Mouse (Mus musculus): ENCODE measurements around the gene Arhgap21. TPM values are rescaled to one million over a fixed set of nuclear protein-coding genes. Genes with fewer than 3 reads are reported as not detected.

Gene Arhgap21
- polyA plus RNA-seq, 1 experiment from 2014 or later, result 19.4 TPM

GRCm38 (mm10) chr2:20902981-20903645, 65.6 kb downstream of the Arhgap21 start:
- H3K36me3 ChIP-seq (ENCODE audit: control insufficient read depth, insufficient read depth, low read length), result no peaks in the 10 kb centered on the region
- DNase-seq (ENCODE audit: low spot score) (no peak), ATAC-seq (replicated peaks; ENCODE audit: low FRiP score, low TSS enrichment, low read depth) (no peak)
- H3K9me3 ChIP-seq (ENCODE audit: control insufficient read depth, low read length), result no peaks in the 10 kb centered on the region
- WGBS, result 89% methylated on average over 11 of the region's 11 CpGs
- H3K4me3 ChIP-seq (ENCODE audit: low read depth, low read length), result no peak overlapping the region
- no peaks in the 10 kb centered on the region for H3K4me1 ChIP-seq (replicated peaks; ENCODE audit: control insufficient read depth, insufficient read depth, low read length)
- H3K27ac ChIP-seq (ENCODE audit: low read depth), result no peak overlapping the region
- H3K27me3 ChIP-seq (replicated peaks; ENCODE audit: control insufficient read depth, insufficient read depth, low read length), result no peaks in the 10 kb centered on the region
- no peak overlapping the region for H3K9ac ChIP-seq (ENCODE audit: low read length)
- no peak overlapping the region for H3K4me2 ChIP-seq (ENCODE audit: low read length)

- WGBS, result 93% methylated on average over 4 of the region's 4 CpGs
- H3K4me1 ChIP-seq (replicated peaks; ENCODE audit: control insufficient read depth, insufficient read depth, low read length), result no peaks in the 10 kb centered on the region
- no peaks in the 10 kb centered on the region for H3K9me3 ChIP-seq (ENCODE audit: control insufficient read depth, low read length)
- DNase-seq (ENCODE audit: low spot score), result no peak
- H3K27me3 ChIP-seq (replicated peaks; ENCODE audit: control insufficient read depth, insufficient read depth, low read length), result no peaks in the 10 kb centered on the region
- H3K27ac ChIP-seq (ENCODE audit: low read depth), result no peak overlapping the region
- H3K9ac ChIP-seq (ENCODE audit: low read length), result no peak overlapping the region
- ATAC-seq (replicated peaks; ENCODE audit: low FRiP score, low TSS enrichment, low read depth), result no peak
- no peak overlapping the region for H3K4me3 ChIP-seq (ENCODE audit: low read depth, low read length)
- no peak overlapping the region for H3K4me2 ChIP-seq (ENCODE audit: low read length)
- H3K36me3 ChIP-seq (ENCODE audit: control insufficient read depth, insufficient read depth, low read length), result no peaks in the 10 kb centered on the region
Measured at GRCm38 (mm10) chr2:20901916-20902315, 66.8 kb downstream of the Arhgap21 start.

DNA sequence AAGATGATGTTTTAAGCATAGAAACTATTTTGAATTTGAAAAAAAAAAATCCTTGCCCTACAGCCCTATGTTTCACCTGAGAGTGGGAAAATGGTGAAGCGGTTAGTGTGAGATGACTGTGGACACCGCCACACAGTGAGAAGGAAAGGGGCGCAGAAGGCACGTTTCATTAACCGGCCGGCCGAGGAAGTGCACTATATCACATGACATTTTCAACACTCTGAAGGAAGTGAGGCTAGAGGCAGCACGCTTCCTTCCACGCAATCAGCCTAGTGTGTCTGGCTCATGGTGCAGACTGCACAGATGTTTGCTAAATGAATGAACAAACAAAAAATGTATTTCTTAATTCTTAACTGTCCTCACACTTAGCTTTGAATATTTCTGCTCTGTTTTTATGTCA, 69.4 kb downstream of the Arhgap21 start:
- no peak overlapping the region for H3K4me3 ChIP-seq (ENCODE audit: low read depth, low read length)
- no peak overlapping the region for H3K9ac ChIP-seq (ENCODE audit: low read length)
- no peaks in the 10 kb centered on the region for H3K36me3 ChIP-seq (ENCODE audit: control insufficient read depth, insufficient read depth, low read length)
- no peak overlapping the region for H3K4me2 ChIP-seq (ENCODE audit: low read length)
- DNase-seq (ENCODE audit: low spot score) (no peak), ATAC-seq (replicated peaks; ENCODE audit: low FRiP score, low TSS enrichment, low read depth) (no peak)
- H3K9me3 ChIP-seq (ENCODE audit: control insufficient read depth, low read length), result no peaks in the 10 kb centered on the region
- no peaks in the 10 kb centered on the region for H3K27me3 ChIP-seq (replicated peaks; ENCODE audit: control insufficient read depth, insufficient read depth, low read length)
- WGBS, result 60% methylated on average over 9 of the region's 9 CpGs
- H3K4me1 ChIP-seq (replicated peaks; ENCODE audit: control insufficient read depth, insufficient read depth, low read length), result no peaks in the 10 kb centered on the region
- no peak overlapping the region for H3K27ac ChIP-seq (ENCODE audit: low read depth)

DNA sequence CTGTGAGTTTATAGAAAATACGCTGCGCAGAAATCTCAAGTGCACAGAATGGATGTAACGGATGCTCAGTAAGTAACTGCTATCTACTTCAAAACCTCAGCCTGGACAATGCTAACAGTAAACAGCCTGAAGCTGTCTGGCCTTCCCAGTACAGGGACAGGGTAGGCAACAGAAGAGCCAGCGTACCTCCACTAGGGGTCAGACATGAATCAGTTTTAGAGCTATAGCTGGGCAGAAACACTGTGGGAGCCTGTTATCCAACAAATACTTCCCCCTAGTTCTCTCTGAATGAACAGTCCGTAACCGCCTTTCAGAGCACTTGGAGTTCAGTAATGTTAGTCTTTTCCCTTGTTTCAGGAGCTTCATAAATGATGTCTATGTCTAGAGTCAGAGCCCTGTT, 70.0 kb downstream of the Arhgap21 start:
- 29% methylated on average over 6 of the region's 6 CpGs for WGBS
- Histone ChIP-seq H3K27ac (ENCODE audit: low read depth) (no peak overlapping the region), H3K9ac (ENCODE audit: low read length) (no peak overlapping the region), H3K27me3 (replicated peaks; ENCODE audit: control insufficient read depth, insufficient read depth, low read length) (no peaks in the 10 kb centered on the region), H3K9me3 (ENCODE audit: control insufficient read depth, low read length) (no peaks in the 10 kb centered on the region), H3K4me1 (replicated peaks; ENCODE audit: control insufficient read depth, insufficient read depth, low read length) (no peaks in the 10 kb centered on the region), H3K36me3 (ENCODE audit: control insufficient read depth, insufficient read depth, low read length) (no peaks in the 10 kb centered on the region), H3K4me2 (ENCODE audit: low read length) (no peak overlapping the region), H3K4me3 (ENCODE audit: low read depth, low read length) (no peak overlapping the region)
- DNase-seq (ENCODE audit: low spot score) (peak; percentile 78), ATAC-seq (replicated peaks; ENCODE audit: low FRiP score, low TSS enrichment, low read depth) (peak; percentile 69)

GRCm38 (mm10) chr2:20896446-20896845, 72.2 kb downstream of the Arhgap21 start:
- ATAC-seq (replicated peaks; ENCODE audit: low FRiP score, low TSS enrichment, low read depth) (no peak), DNase-seq (ENCODE audit: low spot score) (no peak)
- no peaks in the 10 kb centered on the region for H3K36me3 ChIP-seq (ENCODE audit: control insufficient read depth, insufficient read depth, low read length)
- H3K27ac ChIP-seq (ENCODE audit: low read depth), result no peak overlapping the region
- H3K4me3 ChIP-seq (ENCODE audit: low read depth, low read length), result no peak overlapping the region
- 83% methylated on average over 5 of the region's 5 CpGs for WGBS
- no peaks in the 10 kb centered on the region for H3K4me1 ChIP-seq (replicated peaks; ENCODE audit: control insufficient read depth, insufficient read depth, low read length)
- H3K4me2 ChIP-seq (ENCODE audit: low read length), result no peak overlapping the region
- H3K9me3 ChIP-seq (ENCODE audit: control insufficient read depth, low read length), result no peaks in the 10 kb centered on the region
- no peak overlapping the region for H3K9ac ChIP-seq (ENCODE audit: low read length)
- no peaks in the 10 kb centered on the region for H3K27me3 ChIP-seq (replicated peaks; ENCODE audit: control insufficient read depth, insufficient read depth, low read length)

GRCm38 (mm10) chr2:20894100-20894690, 74.5 kb downstream of the Arhgap21 start:
- H3K4me2 ChIP-seq (ENCODE audit: low read length), result no peak overlapping the region
- no peaks in the 10 kb centered on the region for H3K9me3 ChIP-seq (ENCODE audit: control insufficient read depth, low read length)
- 44% methylated on average over 5 of the region's 5 CpGs for WGBS
- H3K36me3 ChIP-seq (ENCODE audit: control insufficient read depth, insufficient read depth, low read length), result no peaks in the 10 kb centered on the region
- H3K27ac ChIP-seq (ENCODE audit: low read depth), result no peak overlapping the region
- ATAC-seq (replicated peaks; ENCODE audit: low FRiP score, low TSS enrichment, low read depth) (peak; percentile 86), DNase-seq (ENCODE audit: low spot score) (no peak)
- no peaks in the 10 kb centered on the region for H3K4me1 ChIP-seq (replicated peaks; ENCODE audit: control insufficient read depth, insufficient read depth, low read length)
- H3K27me3 ChIP-seq (replicated peaks; ENCODE audit: control insufficient read depth, insufficient read depth, low read length), result no peaks in the 10 kb centered on the region
- H3K4me3 ChIP-seq (ENCODE audit: low read depth, low read length), result no peak overlapping the region
- no peak overlapping the region for H3K9ac ChIP-seq (ENCODE audit: low read length)

DNA sequence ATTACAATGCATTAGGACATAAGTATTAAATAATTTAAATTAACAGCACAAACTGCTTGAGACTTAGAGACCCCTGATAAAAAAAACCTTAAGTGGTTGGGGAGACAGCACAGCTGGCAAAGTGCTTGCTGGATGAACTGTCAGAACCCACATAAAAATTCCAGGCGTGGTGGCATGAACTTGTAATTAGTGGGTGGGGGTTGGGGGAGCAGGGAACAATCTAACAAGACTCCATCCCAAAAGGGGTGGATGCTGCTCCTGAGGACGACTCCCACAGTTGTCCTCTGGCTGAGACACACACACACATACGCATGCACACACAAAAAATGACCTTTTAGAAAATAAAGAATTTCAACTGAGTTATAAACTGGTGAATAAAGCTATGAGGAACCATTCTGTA, 79.9 kb downstream of the Arhgap21 start:
- Histone ChIP-seq H3K27me3 (replicated peaks; ENCODE audit: control insufficient read depth, insufficient read depth, low read length) (no peaks in the 10 kb centered on the region), H3K36me3 (ENCODE audit: control insufficient read depth, insufficient read depth, low read length) (peaks cover 10% of the 10 kb centered on the region), H3K4me3 (ENCODE audit: low read depth, low read length) (no peak overlapping the region), H3K4me2 (ENCODE audit: low read length) (no peak overlapping the region), H3K9me3 (ENCODE audit: control insufficient read depth, low read length) (no peaks in the 10 kb centered on the region), H3K9ac (ENCODE audit: low read length) (no peak overlapping the region), H3K4me1 (replicated peaks; ENCODE audit: control insufficient read depth, insufficient read depth, low read length) (no peaks in the 10 kb centered on the region), H3K27ac (ENCODE audit: low read depth) (no peak overlapping the region)
- 69% methylated on average over 3 of the region's 3 CpGs for WGBS
- DNase-seq (ENCODE audit: low spot score), result no peak
- ATAC-seq (replicated peaks; ENCODE audit: low FRiP score, low TSS enrichment, low read depth), result no peak

DNA sequence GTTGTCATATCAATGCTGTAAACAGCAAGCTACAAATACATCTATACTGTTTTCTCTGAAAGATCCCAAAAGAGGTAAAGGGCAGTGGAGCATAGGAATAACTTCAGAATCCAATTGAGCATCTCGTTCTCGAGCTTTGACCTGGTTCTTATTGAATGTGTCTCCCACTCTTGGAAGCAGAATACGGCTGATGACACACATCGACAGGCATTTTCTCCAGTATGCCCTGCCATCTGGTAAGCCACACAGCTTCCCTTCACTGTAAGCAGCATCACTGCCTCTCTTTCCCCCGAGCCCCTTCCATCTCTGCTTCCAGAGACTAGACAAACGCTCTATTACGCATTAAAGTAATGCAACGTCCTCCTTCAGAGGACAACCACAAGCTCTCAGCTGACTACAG, 85.4 kb downstream of the Arhgap21 start:
- ATAC-seq (replicated peaks; ENCODE audit: low FRiP score, low TSS enrichment, low read depth) (no peak), DNase-seq (ENCODE audit: low spot score) (no peak)
- Histone ChIP-seq H3K4me2 (ENCODE audit: low read length) (no peak overlapping the region), H3K4me3 (ENCODE audit: low read depth, low read length) (no peak overlapping the region), H3K27me3 (replicated peaks; ENCODE audit: control insufficient read depth, insufficient read depth, low read length) (no peaks in the 10 kb centered on the region), H3K4me1 (replicated peaks; ENCODE audit: control insufficient read depth, insufficient read depth, low read length) (no peaks in the 10 kb centered on the region), H3K27ac (ENCODE audit: low read depth) (no peak overlapping the region), H3K36me3 (ENCODE audit: control insufficient read depth, insufficient read depth, low read length) (peaks cover 42% of the 10 kb centered on the region), H3K9me3 (ENCODE audit: control insufficient read depth, low read length) (no peaks in the 10 kb centered on the region), H3K9ac (ENCODE audit: low read length) (no peak overlapping the region)
- WGBS, result 76% methylated on average over 8 of the region's 8 CpGs

Measured in intestine, embryonic 14.5 days (tissue).